Mouse (Mus musculus) megakaryocyte, embryonic 14.5 days (primary cell): ENCODE measurements at regions not wholly inside any gene's neighbourhood (a gene's known extent, or its start where the extent isn't known, plus 50 kb on each side); places are given as distances from the start of the nearest gene placed in this dataset.

Source experiments
- FLI1 ChIP-seq: IDR thresholded peaks from 2 replicates; pipeline ENCODE4 v1.6.1; 2012; ENCODE audit warnings: low read length, inconsistent platforms, mixed read lengths
- GATA1 ChIP-seq: IDR thresholded peaks from 3 replicates; pipeline ENCODE4 v1.6.1; 2012; ENCODE audit warnings: mixed read lengths, low read length, inconsistent platforms, borderline replicate concordance

- no peak for TF ChIP-seq GATA1
- TF ChIP-seq FLI1 = no peak
Measured at GRCm38 (mm10) chrX:130533171-130534156, 783.9 kb downstream of the Diaph2 start.
